Mouse (Mus musculus) adrenal gland, adult 8-10 months (tissue): ENCODE data around the gene Sipa1l1. TPM values are rescaled to one million over a fixed set of nuclear protein-coding genes. Genes with fewer than 3 reads are reported as not detected.

Source experiments
- DNase-seq: peaks from one replicate; pipeline ENCODE4 v3.0.0; 2022
- total RNA-seq, 4 experiments: library from RNA; stranded (reverse); gene quantifications; 2 replicates each; pipeline ENCODE4 v1.2.4; 2022

Gene Sipa1l1
- total RNA-seq, 4 experiments from 2014 or later = 26.6 to 37.3 (median 33.6) TPM

DNA sequence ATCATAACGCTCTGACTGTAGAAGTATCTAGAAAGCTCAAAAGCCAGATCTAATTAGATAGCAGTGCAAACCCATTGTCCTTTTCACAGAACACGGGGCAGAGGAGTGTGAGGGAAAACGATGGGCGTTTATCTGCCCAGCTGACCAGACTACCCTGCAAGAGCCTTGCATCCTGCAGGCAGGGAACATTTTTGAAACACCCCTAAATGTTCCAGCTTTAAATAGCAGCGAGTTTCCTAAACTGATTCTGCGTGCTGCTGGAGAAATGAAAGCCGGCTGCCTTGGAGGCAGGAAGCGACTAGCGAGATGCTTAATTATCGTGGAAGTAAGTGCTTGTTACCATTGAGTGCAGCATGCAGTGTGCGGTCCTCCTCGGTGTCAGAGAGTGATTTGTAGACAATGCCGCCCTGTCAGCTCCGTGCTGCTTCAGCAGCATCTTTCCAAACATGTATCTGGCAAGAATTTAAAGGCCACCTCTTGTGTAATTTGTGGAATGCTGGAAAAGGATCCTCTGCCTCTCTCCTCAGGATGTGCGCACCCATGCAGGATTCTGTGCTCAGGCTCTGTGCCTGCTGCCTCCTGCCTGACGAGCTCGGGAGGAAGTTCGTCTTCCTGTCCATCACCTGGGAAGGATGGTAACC lies 170.2 kb downstream of the Sipa1l1 start:
- DNase-seq = no peak

- no peak for DNase-seq
These were observed 171.2 kb downstream of the Sipa1l1 start for GRCm38 (mm10) chr12:82340196-82340918.

GRCm38 (mm10) chr12:82341181-82341580 lies 172.1 kb downstream of the Sipa1l1 start:
- DNase-seq = no peak

GRCm38 (mm10) chr12:82341696-82342095 lies 172.6 kb downstream of the Sipa1l1 start:
- no peak for DNase-seq

- DNase-seq = no peak
These were observed 181.0 kb downstream of the Sipa1l1 start for GRCm38 (mm10) chr12:82350082-82350481.

DNA sequence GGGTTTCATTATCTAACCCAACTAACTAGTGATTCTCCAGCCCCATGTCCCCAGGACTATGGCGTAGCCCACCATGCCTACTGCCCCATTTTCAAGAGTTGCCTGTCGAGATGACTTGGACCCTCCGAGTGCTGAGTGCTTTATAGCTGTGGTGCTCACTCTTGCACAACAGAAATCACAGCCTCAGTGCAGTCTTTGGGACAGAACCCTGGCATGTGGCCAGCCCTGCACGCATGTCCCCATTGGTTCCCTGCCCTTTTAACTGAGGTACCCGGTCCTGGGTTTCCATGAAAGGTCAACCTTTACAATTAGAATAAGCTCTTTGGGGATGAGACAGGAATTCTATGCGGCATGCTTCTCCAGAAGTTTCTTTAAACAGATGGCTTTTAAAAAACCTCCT lies 181.8 kb downstream of the Sipa1l1 start:
- DNase-seq = no peak

DNA sequence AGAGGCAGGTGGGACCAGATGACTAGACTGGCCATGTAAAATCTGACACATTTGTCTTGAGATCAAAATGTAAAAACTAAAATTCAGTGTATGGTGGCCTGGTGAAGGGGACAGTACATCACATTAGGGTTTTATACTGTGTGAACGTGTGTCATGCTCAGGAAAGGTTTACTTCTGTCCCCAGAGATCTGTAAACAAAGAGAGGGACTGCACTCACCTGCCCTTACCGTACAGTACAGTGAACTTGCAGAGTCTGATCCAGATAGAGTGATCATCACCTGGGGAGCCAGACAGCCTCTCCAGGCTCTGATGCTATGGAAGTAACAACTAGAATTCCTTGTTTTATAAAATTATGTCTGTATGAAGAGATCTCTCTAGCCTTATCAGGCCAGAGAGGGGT lies 184.5 kb downstream of the Sipa1l1 start:
- no peak for DNase-seq

DNA sequence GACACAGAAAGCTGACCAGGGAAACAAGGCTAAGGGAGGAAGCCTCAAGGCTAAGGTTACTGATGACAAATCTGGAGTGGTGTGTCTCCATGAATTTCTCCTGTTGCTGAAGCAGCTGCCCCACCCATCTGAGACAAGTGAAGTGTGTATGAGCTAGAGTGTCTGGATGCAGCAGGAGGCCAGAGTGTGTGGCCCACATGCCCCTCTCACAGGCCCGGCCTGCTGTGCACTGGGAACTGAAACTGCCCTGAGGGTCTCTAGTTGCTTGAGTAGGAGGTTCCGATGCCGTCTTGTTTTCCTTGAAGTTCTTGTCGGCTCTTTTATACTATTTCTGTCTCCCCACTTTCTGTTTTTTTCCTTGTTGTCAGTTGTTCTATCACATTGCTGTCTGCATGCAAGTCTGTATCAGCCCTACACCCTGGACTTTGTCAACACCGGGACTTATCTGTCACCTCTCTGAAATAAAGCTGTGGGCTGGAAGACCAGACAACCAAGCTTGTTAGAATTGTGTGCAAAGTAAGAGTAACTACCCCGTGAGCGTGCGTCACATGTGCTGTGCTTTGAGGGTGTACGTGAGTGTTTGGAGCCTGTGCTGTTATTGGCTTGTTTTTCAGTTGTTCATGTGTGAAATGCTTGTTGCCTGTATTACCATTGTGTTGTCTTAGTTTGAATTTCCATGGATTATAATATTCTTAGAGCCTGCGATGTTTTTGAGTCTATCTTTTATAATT lies 186.5 kb downstream of the Sipa1l1 start:
- no peak for DNase-seq

DNA sequence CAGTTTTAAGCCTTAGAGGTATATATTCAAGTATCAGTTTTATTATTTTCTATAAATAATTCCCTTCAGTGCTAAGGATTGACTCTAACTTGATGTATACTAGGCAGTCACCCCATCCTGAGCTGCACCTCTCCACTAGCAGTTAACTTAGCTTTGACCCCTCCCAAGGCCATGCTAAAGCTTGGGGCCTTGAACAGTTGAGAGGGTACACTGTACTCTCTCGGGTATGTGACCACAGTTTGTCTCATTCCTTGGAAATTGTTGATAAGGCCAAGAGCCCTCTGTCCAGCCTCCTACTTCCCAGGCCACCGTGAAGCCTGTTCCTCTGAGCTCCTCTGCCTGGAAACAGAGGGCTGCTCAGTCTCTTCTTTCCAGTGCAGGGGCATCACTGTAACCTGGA lies 187.4 kb downstream of the Sipa1l1 start:
- no peak for DNase-seq

- no peak for DNase-seq
These were observed 188.3 kb downstream of the Sipa1l1 start for GRCm38 (mm10) chr12:82357431-82357830.

- DNase-seq = no peak
These were observed 193.7 kb downstream of the Sipa1l1 start for GRCm38 (mm10) chr12:82362796-82363195.

- DNase-seq = no peak
These were observed 195.1 kb downstream of the Sipa1l1 start for GRCm38 (mm10) chr12:82364186-82364585.

GRCm38 (mm10) chr12:82365276-82365875 lies 196.3 kb downstream of the Sipa1l1 start:
- DNase-seq = no peak

GRCm38 (mm10) chr12:82366754-82367153 lies 197.6 kb downstream of the Sipa1l1 start:
- DNase-seq = no peak

DNA sequence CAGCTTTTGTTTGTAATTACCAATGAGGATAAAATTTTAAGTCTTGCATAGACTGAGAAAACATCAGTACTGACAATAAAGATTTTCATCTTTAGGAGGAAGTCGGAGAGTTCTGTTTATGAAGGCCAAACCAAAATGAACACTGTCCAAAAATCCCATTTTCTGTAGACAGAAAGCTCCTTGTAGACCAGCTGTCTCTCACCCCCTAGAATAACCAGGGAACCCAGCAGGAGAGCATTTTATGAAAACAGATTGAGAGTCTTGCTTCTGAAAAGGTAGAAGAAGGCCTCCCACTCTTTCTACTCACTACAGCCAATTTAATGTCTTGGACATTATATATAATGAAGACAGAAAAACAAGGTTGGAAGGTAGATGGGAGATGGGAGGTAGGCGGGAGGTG lies 198.2 kb downstream of the Sipa1l1 start:
- no peak for DNase-seq

GRCm38 (mm10) chr12:82367986-82368385 lies 198.9 kb downstream of the Sipa1l1 start:
- DNase-seq = no peak

DNA sequence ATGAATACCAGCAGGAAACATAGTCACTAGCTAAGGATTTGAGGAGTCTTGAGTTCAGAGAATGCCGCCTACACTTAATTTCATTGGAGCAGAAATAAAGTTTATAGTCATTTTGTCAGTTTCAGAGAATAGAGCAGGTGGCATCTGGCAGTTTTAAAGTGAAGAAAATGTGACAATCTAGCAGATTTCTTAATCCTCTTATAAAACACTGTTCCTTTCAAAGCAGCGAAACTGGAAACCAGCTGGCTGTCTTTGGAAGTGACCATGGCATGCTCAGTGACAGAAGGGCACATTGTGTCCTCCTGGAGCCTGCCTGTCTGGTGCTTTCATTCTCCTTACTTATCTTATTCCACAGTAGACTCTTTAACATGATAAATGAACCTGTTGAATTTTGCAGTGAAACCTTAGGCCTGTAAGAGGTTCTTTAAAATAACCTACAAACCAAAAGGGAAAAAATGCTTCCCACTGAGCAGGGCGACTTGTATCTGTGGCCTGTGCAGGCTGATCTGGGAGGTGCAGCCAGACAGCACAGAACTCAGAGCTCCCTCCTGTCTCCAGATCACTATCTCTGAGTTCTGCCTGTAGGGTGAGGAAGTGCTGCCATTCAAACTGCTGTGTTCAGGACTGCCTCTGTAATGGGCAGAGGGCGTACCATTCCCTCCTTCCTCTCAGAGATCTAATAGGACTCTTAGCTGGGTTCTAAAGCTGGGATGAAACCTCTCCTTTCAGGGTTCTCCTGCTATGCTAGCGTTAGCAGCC lies 200.5 kb downstream of the Sipa1l1 start:
- no peak for DNase-seq

- no peak for DNase-seq
These were observed 202.1 kb downstream of the Sipa1l1 start for GRCm38 (mm10) chr12:82371266-82371665.

- DNase-seq = no peak
These were observed 204.9 kb downstream of the Sipa1l1 start for GRCm38 (mm10) chr12:82374020-82374419.

DNA sequence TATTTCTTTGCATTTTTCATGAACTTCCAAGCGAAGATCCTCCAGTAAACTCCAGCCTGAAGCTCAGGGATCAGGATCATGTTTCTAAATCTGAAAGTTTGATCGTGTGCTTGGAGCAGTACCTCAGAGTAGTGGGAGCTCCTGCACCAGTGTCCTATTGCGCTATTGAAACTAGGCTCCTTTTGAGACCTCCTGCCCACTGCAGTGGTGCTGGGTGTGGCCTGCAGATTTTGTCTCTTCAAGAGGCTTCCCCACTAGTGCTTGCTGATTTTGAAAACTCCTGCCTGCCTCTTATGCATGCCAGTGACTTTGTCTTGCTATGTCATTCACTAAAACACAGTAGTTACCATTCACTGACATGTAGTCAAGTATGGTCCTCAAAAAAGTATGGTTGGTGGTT lies 213.8 kb downstream of the Sipa1l1 start:
- no peak for DNase-seq

GRCm38 (mm10) chr12:82384719-82385118 lies 215.6 kb downstream of the Sipa1l1 start:
- no peak for DNase-seq

DNA sequence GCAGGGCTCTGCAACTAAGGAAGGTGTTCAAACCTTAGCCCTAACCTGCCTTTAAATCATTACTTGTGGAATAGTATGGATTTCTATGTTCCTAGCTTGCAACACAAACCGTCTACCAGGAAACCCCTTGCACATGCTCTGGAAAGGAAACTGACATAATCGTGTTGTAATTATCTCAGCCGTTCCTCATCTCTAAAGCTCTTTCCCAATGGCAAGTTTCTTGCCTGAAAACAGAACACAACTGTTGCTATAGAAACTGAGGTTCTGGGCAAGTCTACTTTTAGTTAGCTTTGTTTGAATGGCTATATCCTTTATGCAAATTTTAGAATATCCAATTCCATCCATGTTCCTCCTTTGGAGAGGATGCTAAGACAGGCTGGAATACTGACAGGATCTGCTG lies 217.9 kb downstream of the Sipa1l1 start:
- no peak for DNase-seq
